Mouse (Mus musculus): ENCODE data around the gene Rsph6a. TPM values are rescaled to one million over a fixed set of nuclear protein-coding genes. Genes with fewer than 3 reads are reported as not detected.
A peak's percentile ranks its signal among the peaks of the same experiment; 100 is the strongest.

The Rsph6a gene
- polyA plus RNA-seq, 1 experiment from 2014 or later, result not detected

DNA sequence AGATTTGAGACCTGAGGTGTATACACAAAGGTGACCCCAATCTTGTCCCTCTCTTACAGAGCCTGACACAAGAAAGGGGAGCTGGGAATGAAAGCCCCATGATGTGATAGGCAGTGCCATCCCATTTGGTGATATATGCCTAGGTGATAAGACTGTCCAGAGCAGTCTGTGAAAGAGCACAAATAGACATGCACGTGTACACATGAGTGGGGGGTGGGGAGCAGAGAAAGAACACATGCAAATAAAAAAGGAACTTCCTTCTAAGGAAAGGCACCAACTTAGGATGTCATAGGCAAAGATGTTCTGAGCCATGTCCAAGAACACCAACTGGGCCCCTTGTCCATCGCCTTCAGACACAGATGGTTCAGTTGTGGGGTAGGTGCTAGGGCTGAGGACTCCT, 50.0 kb downstream of the Rsph6a start:
- 80% methylated on average over 2 of the region's 2 CpGs for WGBS
- Histone ChIP-seq H3K27ac (no peak overlapping the region), H3K9ac (replicated peaks) (no peak overlapping the region; the same call in 1 of the 2 replicates), H3K9me3 (no peaks in the 10 kb centered on the region), H3K4me3 (replicated peaks) (no peak overlapping the region), H3K36me3 (no peaks in the 10 kb centered on the region), H3K4me1 (replicated peaks) (no peaks in the 10 kb centered on the region), H3K27me3 (no peaks in the 10 kb centered on the region), H3K4me2 (no peak overlapping the region)
- ATAC-seq (ENCODE audit: insufficient number of reproducible peaks, insufficient read depth, low FRiP score, low TSS enrichment, low read depth), result no peak

DNA sequence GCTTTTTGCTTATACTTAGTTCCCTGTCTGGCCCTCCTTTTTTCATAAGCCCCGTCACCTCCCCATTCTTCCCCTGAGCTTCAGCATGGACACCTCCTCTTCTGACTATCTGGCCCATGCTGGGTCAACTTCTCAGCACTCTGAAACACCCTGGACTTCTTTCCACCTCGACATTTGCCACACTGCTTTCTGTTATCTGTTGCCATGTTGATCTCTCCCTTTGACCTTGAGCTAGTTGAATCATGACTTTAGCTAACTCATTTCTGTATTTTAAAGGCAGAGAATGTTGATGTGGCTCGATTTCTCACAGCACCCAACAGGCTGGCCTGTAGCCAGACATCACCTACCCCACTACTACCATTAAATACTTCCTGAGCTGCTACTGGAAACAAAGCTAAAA, 52.9 kb downstream of the Rsph6a start:
- no peak overlapping the region for H3K4me2 ChIP-seq
- H3K9me3 ChIP-seq, result no peaks in the 10 kb centered on the region
- no peak overlapping the region; the same call in 1 of the 2 replicates for H3K27ac ChIP-seq
- no peaks in the 10 kb centered on the region for H3K36me3 ChIP-seq
- no peaks in the 10 kb centered on the region for H3K27me3 ChIP-seq
- 67% methylated on average over 3 of the region's 3 CpGs for WGBS
- H3K4me3 ChIP-seq (replicated peaks), result no peak overlapping the region
- ATAC-seq (ENCODE audit: insufficient number of reproducible peaks, insufficient read depth, low FRiP score, low TSS enrichment, low read depth), result no peak
- H3K9ac ChIP-seq (replicated peaks), result no peak overlapping the region
- no peaks in the 10 kb centered on the region for H3K4me1 ChIP-seq (replicated peaks)

DNA sequence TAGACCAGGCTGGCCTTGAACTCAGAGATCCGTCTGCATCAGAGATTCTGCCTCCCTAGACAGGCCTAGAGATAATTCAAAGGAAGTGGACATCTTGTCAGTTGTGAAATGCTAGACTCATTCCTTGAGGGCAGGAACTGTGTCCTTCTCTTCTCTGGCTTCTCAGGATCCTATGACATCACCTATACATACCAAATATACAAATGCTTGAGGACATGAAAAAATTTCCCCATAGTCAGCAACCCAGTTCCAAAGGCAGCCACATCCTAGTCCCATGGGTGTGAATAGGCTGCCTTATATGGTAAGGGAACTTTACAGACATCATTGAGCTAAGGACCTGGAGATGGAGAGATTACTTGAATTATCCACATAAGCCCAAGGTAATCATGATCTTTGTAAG, 55.1 kb downstream of the Rsph6a start:
- H3K4me3 ChIP-seq (replicated peaks), result no peak overlapping the region
- H3K27me3 ChIP-seq, result no peaks in the 10 kb centered on the region
- 91% methylated on average over 1 of the region's 1 CpGs for WGBS
- ATAC-seq (ENCODE audit: insufficient number of reproducible peaks, insufficient read depth, low FRiP score, low TSS enrichment, low read depth), result no peak
- no peaks in the 10 kb centered on the region for H3K36me3 ChIP-seq
- H3K4me1 ChIP-seq (replicated peaks), result no peaks in the 10 kb centered on the region
- no peak overlapping the region for H3K27ac ChIP-seq
- no peaks in the 10 kb centered on the region for H3K9me3 ChIP-seq
- H3K9ac ChIP-seq (replicated peaks), result no peak overlapping the region
- no peak overlapping the region for H3K4me2 ChIP-seq

DNA sequence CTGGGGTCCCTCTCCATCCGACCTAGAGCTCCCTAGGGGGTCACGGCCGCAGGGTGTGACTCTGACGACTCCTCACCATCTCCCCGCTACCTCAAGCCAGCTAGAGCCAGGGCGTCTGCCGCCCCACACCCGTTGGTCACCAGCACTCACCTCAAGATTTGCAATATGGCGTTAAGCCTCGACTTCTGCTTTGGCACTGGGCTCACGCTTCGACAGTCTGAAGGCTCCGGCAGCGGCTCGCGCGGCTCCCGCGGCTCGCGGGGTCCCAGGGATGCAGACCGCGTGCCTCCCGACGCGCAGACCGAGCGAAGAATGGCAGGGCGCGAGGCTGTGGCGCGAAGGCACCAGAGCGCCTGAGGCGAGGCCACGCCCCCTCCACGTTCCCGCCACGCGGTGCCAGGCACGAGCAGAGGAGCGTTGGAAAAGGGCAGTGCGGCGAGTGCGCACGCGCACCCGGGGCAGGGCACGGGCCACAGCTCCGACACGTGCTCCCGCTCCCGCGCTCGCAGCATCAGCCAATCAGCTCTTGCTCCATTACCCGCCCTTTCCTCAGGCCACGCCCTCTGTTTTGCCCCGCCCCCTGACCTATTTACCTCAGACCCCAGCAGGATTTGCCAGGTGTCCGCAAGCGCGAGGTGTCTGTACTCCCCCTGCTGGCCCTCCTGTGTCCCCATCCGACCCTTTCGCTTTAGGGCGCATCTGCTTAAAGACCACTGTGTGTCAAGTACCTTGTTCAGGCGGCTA, 63.7 kb downstream of the Rsph6a start, which contains the start of gene Gm4969:
TSS of gene Gm4969 (minus strand) at position 341 of the 744 bp plus-strand sequence.
- H3K27me3 ChIP-seq, result peaks cover 6% of the 10 kb centered on the region; the same call in 1 of the 2 replicates
- 23% methylated on average over 63 of the region's 64 CpGs for WGBS
- H3K4me1 ChIP-seq (replicated peaks), result peaks cover 15% of the 10 kb centered on the region
- no peak within 1 kb of the TSS; the same call in 1 of the 2 replicates for H3K9ac ChIP-seq (replicated peaks)
- no peaks in the 10 kb centered on the region for H3K36me3 ChIP-seq
- H3K4me3 ChIP-seq (replicated peaks), result peak within 1 kb of the TSS; percentile 29
- peaks cover 11% of the 10 kb centered on the region; the same call in 1 of the 2 replicates for H3K9me3 ChIP-seq
- peak within 1 kb of the TSS; percentile 52 for H3K4me2 ChIP-seq
- ATAC-seq (ENCODE audit: insufficient number of reproducible peaks, insufficient read depth, low FRiP score, low TSS enrichment, low read depth), result 0 out of 2 replicates have a peak, but pooled peaks have one; percentile 5
- H3K27ac ChIP-seq, result no peak within 1 kb of the TSS

DNA sequence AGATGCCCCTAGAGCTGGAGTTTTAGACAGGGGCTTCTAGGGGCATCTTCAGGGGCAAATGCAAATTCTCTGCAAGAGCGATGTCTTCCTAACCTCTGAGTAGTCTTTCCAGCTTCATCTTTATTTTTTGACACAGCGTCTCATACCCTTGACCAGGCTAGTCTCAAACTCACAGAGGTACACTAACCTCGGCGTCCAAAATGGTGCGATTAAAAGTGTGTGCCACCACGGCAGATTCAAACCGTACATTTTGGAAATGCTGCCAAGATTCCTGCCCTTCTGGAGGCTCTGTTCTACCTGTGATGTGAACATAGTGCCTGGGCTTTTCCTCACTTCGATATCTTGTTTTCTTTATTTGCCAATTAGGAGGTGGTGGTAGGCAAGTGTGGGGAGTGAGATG, 64.6 kb downstream of the Rsph6a start:
- no peak overlapping the region for H3K9ac ChIP-seq (replicated peaks)

DNA sequence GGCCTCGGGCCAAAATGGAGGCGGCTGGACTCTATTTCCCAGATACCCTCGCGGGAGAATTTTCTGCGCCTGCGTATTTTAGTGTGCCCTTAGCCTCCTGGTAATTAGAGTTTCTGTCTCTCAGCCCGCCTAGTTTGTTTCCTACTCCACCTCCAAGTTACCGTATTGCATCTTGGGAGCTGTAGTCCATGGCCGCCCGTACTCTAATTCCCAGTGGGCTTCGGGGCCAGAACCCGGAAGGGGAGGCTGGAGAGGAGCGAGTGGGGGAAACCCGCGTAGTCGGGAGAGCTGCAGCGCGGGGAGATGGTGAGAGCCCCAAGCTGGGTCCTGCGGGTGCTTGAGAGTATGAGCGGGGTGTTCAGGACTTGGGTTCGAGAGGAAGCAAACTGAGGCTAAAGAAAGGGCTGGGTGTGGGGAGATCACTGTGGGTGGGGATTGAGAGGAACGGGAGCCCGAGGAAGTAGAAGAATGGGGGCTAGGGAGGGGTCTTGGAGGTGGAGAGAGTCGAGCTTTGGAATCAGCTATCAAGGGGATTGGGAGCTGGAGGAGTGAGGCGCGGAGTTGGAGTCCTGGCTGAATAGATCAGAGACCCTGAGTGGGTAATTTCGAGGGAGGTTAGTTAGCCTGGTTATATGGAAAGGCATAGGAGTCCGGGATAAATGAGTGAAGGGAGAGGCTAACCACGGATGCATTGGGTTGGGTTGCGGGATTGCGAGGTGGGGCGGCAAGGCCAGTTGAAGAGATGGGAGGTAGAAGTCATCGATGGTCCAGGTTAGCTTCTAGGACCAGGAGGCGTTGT, 65.3 kb downstream of the Rsph6a start, which contains the start of gene Fbxo46:
TSS of gene Fbxo46 (plus strand) at position 229 of the 799 bp plus-strand sequence.
- peaks cover 6% of the 10 kb centered on the region; the same call in 1 of the 2 replicates for H3K27me3 ChIP-seq
- peak within 1 kb of the TSS; percentile 87 for H3K4me2 ChIP-seq
- 3% methylated on average over 34 of the region's 34 CpGs for WGBS
- H3K4me1 ChIP-seq (replicated peaks), result peaks cover 15% of the 10 kb centered on the region
- H3K27ac ChIP-seq, result no peak within 1 kb of the TSS
- H3K4me3 ChIP-seq (replicated peaks), result peak within 1 kb of the TSS; percentile 68
- H3K36me3 ChIP-seq, result no peaks in the 10 kb centered on the region
- peak; percentile 92 for ATAC-seq (ENCODE audit: insufficient number of reproducible peaks, insufficient read depth, low FRiP score, low TSS enrichment, low read depth)
- H3K9me3 ChIP-seq, result peaks cover 11% of the 10 kb centered on the region; the same call in 1 of the 2 replicates
- H3K9ac ChIP-seq (replicated peaks), result peak within 1 kb of the TSS; percentile 80

More for the DNA sequence above, 64.6 kb downstream of the Rsph6a start:
- 0 out of 2 replicates have a peak, but pooled peaks have one; percentile 23 for ATAC-seq (ENCODE audit: insufficient number of reproducible peaks, insufficient read depth, low FRiP score, low TSS enrichment, low read depth)
- WGBS, result 92% methylated on average over 8 of the region's 8 CpGs
- no peak overlapping the region for H3K4me3 ChIP-seq (replicated peaks)
- H3K36me3 ChIP-seq, result no peaks in the 10 kb centered on the region
- peaks cover 6% of the 10 kb centered on the region; the same call in 1 of the 2 replicates for H3K27me3 ChIP-seq
- H3K27ac ChIP-seq, result no peak overlapping the region
- H3K4me1 ChIP-seq (replicated peaks), result peaks cover 15% of the 10 kb centered on the region
- H3K4me2 ChIP-seq, result no peak overlapping the region; the same call in 1 of the 2 replicates
- H3K9me3 ChIP-seq, result peaks cover 11% of the 10 kb centered on the region; the same call in 1 of the 2 replicates

DNA sequence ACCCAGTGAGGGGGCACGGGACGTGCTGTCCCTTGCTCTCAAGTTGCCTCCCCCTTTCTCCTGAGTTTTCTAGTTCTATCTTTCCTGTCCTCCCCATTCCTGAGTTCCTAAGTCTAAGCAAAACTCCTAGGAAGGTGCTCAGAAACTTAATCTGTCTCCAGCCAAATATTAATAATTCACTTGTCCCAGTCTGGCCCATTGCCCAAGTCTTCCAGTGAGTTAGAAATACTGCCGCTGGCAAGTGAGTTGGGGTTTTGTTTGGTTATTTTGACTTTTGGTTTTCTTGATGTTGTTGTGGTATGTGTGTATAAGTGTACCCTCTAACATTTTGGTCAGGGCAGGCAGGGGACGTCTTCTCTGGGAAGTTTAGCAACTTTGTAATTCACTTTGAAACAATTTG, 67.2 kb downstream of the Rsph6a start:
- Histone ChIP-seq H3K27ac (no peak overlapping the region), H3K36me3 (0 out of 2 replicates have a peak, but pooled peaks cover 7% of the 10 kb centered on the region), H3K4me3 (replicated peaks) (no peak overlapping the region), H3K27me3 (peaks cover 6% of the 10 kb centered on the region; the same call in 1 of the 2 replicates), H3K4me1 (replicated peaks) (peaks cover 15% of the 10 kb centered on the region), H3K9ac (replicated peaks) (no peak overlapping the region), H3K9me3 (peaks cover 11% of the 10 kb centered on the region; the same call in 1 of the 2 replicates), H3K4me2 (no peak overlapping the region)
- ATAC-seq (ENCODE audit: insufficient number of reproducible peaks, insufficient read depth, low FRiP score, low TSS enrichment, low read depth), result no peak
- WGBS, result 96% methylated on average over 4 of the region's 4 CpGs

Small RNA genes lying within 50 kb of the gene (microRNA-seq; reads per million reads assigned to microRNA genes)
- gene Mir3100, result not detected

Other genes with a start within 250 kb of the Rsph6a start
- gene Psg17, start 233.1 kb upstream of the Rsph6a start, polyA plus RNA-seq (2016; fragmentation: Nextera tagmentation; extraction: Ambion mirVana), result 0.10 TPM in 1 of 2 replicates, not detected in the other
- not detected in 2 replicates for gene Mill2, start 214.7 kb upstream of the Rsph6a start, polyA plus RNA-seq (2016; fragmentation: Nextera tagmentation; extraction: Ambion mirVana)
- gene Pglyrp1, start 183.4 kb upstream of the Rsph6a start, polyA plus RNA-seq (2016; fragmentation: Nextera tagmentation; extraction: Ambion mirVana), result 0.44 and 0.60 TPM in 2 replicates
- 39.9 and 45.3 TPM in 2 replicates for gene Ccdc61, start 144.3 kb upstream of the Rsph6a start, polyA plus RNA-seq (2016; fragmentation: Nextera tagmentation; extraction: Ambion mirVana)
- gene Nova2, start 128.8 kb upstream of the Rsph6a start, polyA plus RNA-seq (2016; fragmentation: Nextera tagmentation; extraction: Ambion mirVana), result 0.31 and 0.33 TPM in 2 replicates
- not detected in 2 replicates for gene Nanos2, start 67.3 kb upstream of the Rsph6a start, polyA plus RNA-seq (2016; fragmentation: Nextera tagmentation; extraction: Ambion mirVana)
- 6.4 and 6.5 TPM in 2 replicates for gene Mypop, start 63.4 kb upstream of the Rsph6a start, polyA plus RNA-seq (2016; fragmentation: Nextera tagmentation; extraction: Ambion mirVana)
- 44.4 and 47.5 TPM in 2 replicates for gene Irf2bp1, start 50.6 kb upstream of the Rsph6a start, polyA plus RNA-seq (2016; fragmentation: Nextera tagmentation; extraction: Ambion mirVana)
- 0.81 and 1.8 TPM in 2 replicates for gene Foxa3, start 31.2 kb upstream of the Rsph6a start, polyA plus RNA-seq (2016; fragmentation: Nextera tagmentation; extraction: Ambion mirVana)
- gene Sympk, start 30.3 kb upstream of the Rsph6a start, polyA plus RNA-seq (2016; fragmentation: Nextera tagmentation; extraction: Ambion mirVana), result 51.9 and 56.0 TPM in 2 replicates
- gene Dmwd, start 21.5 kb downstream of the Rsph6a start, polyA plus RNA-seq (2016; fragmentation: Nextera tagmentation; extraction: Ambion mirVana), result 17.9 and 21.6 TPM in 2 replicates
- gene Dmpk, start 29.2 kb downstream of the Rsph6a start, polyA plus RNA-seq (2016; fragmentation: Nextera tagmentation; extraction: Ambion mirVana), result 17.7 and 18.9 TPM in 2 replicates
- 11.2 and 12.5 TPM in 2 replicates for gene Six5, start 39.9 kb downstream of the Rsph6a start, polyA plus RNA-seq (2016; fragmentation: Nextera tagmentation; extraction: Ambion mirVana)
- 3.3 and 3.5 TPM in 2 replicates for gene Gm4969, start 63.7 kb downstream of the Rsph6a start, polyA plus RNA-seq (2016; fragmentation: Nextera tagmentation; extraction: Ambion mirVana)
- 19.3 and 19.6 TPM in 2 replicates for gene Fbxo46, start 65.2 kb downstream of the Rsph6a start, polyA plus RNA-seq (2016; fragmentation: Nextera tagmentation; extraction: Ambion mirVana)
- 15.9 and 17.2 TPM in 2 replicates for gene Qpctl, start 94.6 kb downstream of the Rsph6a start, polyA plus RNA-seq (2016; fragmentation: Nextera tagmentation; extraction: Ambion mirVana)
- gene Snrpd2, start 95.0 kb downstream of the Rsph6a start, polyA plus RNA-seq (2016; fragmentation: Nextera tagmentation; extraction: Ambion mirVana), result 161 and 170 TPM in 2 replicates
- gene Gipr, start 111.4 kb downstream of the Rsph6a start, polyA plus RNA-seq (2016; fragmentation: Nextera tagmentation; extraction: Ambion mirVana), result 0.18 and 0.36 TPM in 2 replicates
- gene Eml2, start 121.7 kb downstream of the Rsph6a start, polyA plus RNA-seq (2016; fragmentation: Nextera tagmentation; extraction: Ambion mirVana), result 3.9 and 5.9 TPM in 2 replicates
- 4.4 and 5.7 TPM in 2 replicates for gene Gpr4, start 157.8 kb downstream of the Rsph6a start, polyA plus RNA-seq (2016; fragmentation: Nextera tagmentation; extraction: Ambion mirVana)
- 38.7 and 39.5 TPM in 2 replicates for gene Opa3, start 173.6 kb downstream of the Rsph6a start, polyA plus RNA-seq (2016; fragmentation: Nextera tagmentation; extraction: Ambion mirVana)
- 66.4 and 68.8 TPM in 2 replicates for gene Vasp, start 217.1 kb downstream of the Rsph6a start, polyA plus RNA-seq (2016; fragmentation: Nextera tagmentation; extraction: Ambion mirVana)
- not detected in 2 replicates for gene Ppm1n, start 225.4 kb downstream of the Rsph6a start, polyA plus RNA-seq (2016; fragmentation: Nextera tagmentation; extraction: Ambion mirVana)
- gene Rtn2, start 227.9 kb downstream of the Rsph6a start, polyA plus RNA-seq (2016; fragmentation: Nextera tagmentation; extraction: Ambion mirVana), result 12.4 and 12.8 TPM in 2 replicates